Mouse (Mus musculus) lung, postnatal 10 days (tissue): ENCODE measurements around the gene Sp2.

ENCODE experiments used
- DNase-seq: peaks from one replicate; pipeline ENCODE4 v3.0.0; 2021

Gene Sp2

GRCm38 (mm10) chr11:96982859-96983258 is at the start of gene Sp2:
Gene Sp2 (minus strand): TSS chr11:96982959.
- no peak for DNase-seq

- DNase-seq = no peak
These were observed 49.7 kb upstream of the Sp2 start for GRCm38 (mm10) chr11:97032499-97032898.

- DNase-seq = no peak
These were observed 49.2 kb upstream of the Sp2 start for GRCm38 (mm10) chr11:97031977-97032376.

GRCm38 (mm10) chr11:97030426-97030825 is 47.7 kb upstream of the Sp2 start:
- DNase-seq = no peak

- DNase-seq = peak; percentile 91
These were observed 47.1 kb upstream of the Sp2 start, which contains the start of gene Scrn2 for GRCm38 (mm10) chr11:97029686-97030417. Gene Scrn2 (plus strand): TSS chr11:97029938.

- DNase-seq = peak; percentile 95
These were observed 43.1 kb upstream of the Sp2 start for GRCm38 (mm10) chr11:97025721-97026344.

- DNase-seq = no peak
These were observed 42.2 kb upstream of the Sp2 start for GRCm38 (mm10) chr11:97024977-97025376.

- peak; percentile 91 for DNase-seq
These were observed 39.2 kb upstream of the Sp2 start for GRCm38 (mm10) chr11:97021873-97022484.

- DNase-seq = peak; percentile 41
These were observed 38.5 kb upstream of the Sp2 start for GRCm38 (mm10) chr11:97021121-97021765.

- no peak for DNase-seq
These were observed 36.6 kb upstream of the Sp2 start for GRCm38 (mm10) chr11:97019345-97019708.

- peak; percentile 38 for DNase-seq
These were observed 36.0 kb upstream of the Sp2 start for GRCm38 (mm10) chr11:97018583-97019344.

GRCm38 (mm10) chr11:97017696-97018582 is 35.2 kb upstream of the Sp2 start:
- peak; percentile 45 for DNase-seq

GRCm38 (mm10) chr11:97013121-97013670 is 30.4 kb upstream of the Sp2 start, which contains the start of gene Sp6:
Gene Sp6 (plus strand): TSS chr11:97013394.
- DNase-seq = peak; percentile 69

- no peak for DNase-seq
These were observed 26.5 kb upstream of the Sp2 start for GRCm38 (mm10) chr11:97009198-97009790.

- DNase-seq = no peak
These were observed 24.5 kb upstream of the Sp2 start for GRCm38 (mm10) chr11:97007093-97007794.

GRCm38 (mm10) chr11:97003170-97003569 is 20.4 kb upstream of the Sp2 start:
- DNase-seq = no peak

- peak; percentile 63 for DNase-seq
These were observed 14.7 kb upstream of the Sp2 start for GRCm38 (mm10) chr11:96997380-96997956.

- DNase-seq = no peak
These were observed 14.1 kb upstream of the Sp2 start for GRCm38 (mm10) chr11:96996773-96997379.
